In the genomic region with DNA sequence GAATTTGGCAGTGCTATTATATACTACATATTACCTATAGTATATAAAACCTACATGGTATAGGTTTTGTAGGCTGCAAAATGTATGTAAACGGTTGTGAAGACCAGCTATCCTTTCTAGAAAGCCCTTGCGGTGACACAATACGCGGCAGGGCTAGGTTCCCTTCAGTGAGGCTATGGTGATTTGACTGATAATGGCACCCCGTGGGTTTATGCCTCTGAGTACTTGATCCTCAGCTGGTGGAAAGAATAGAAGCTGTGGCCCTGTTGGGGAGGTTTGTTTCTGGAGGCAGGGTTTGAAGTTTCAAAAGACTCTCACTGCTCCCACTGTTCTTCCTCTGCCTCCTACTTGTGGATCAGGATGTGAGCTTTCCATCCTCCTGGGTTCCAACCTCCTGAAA, we compare ENCODE assay signal across 11 mouse cellular contexts.
"Had no signal": no experiment of that assay in that cellular context is flagged by ENCODE, and none has a peak within 500 bp of the region (broad histone marks: within the 10 kb centered on the region; RNA-seq: fewer than 3 reads in every experiment).

No protein-coding gene starts in this region.

- DNase-seq: gastrocnemius, postnatal 14 days; heart, adult 18-20 months; heart, postnatal 10 days; heart, postnatal 4 days; kidney, adult 18-20 months; kidney, adult 8-10 months; kidney, postnatal 10 days; kidney, postnatal 25 days; kidney, postnatal 4 days; liver; liver, embryonic 13.5 days had no signal
